Mouse (Mus musculus): Measurements from ENCODE around the gene Fam213a.
A peak's percentile ranks its signal among the peaks of the same experiment; 100 is the strongest.

Fam213a gene

GRCm38 (mm10) chr14:40962365-40963290, 51.0 kb downstream of the Fam213a start:
- peak; percentile 59 for DNase-seq (ENCODE audit: low spot score)

- DNase-seq (ENCODE audit: low spot score), result no peak
Measured at GRCm38 (mm10) chr14:40960237-40960636, 53.4 kb downstream of the Fam213a start.

- no peak for DNase-seq (ENCODE audit: low spot score)
Measured at GRCm38 (mm10) chr14:40959586-40959985, 54.0 kb downstream of the Fam213a start.

- no peak for DNase-seq (ENCODE audit: low spot score)
Measured at GRCm38 (mm10) chr14:40958986-40959381, 54.6 kb downstream of the Fam213a start.

- no peak for DNase-seq (ENCODE audit: low spot score)
Measured at GRCm38 (mm10) chr14:40958083-40958985, 55.3 kb downstream of the Fam213a start.

GRCm38 (mm10) chr14:40957607-40958006, 56.0 kb downstream of the Fam213a start:
- peak; percentile 79 for DNase-seq (ENCODE audit: low spot score)

GRCm38 (mm10) chr14:40956252-40957146, 57.1 kb downstream of the Fam213a start:
- DNase-seq (ENCODE audit: low spot score), result peak; percentile 90

GRCm38 (mm10) chr14:40955596-40956251, 57.9 kb downstream of the Fam213a start:
- peak; percentile 64 for DNase-seq (ENCODE audit: low spot score)

- no peak for DNase-seq (ENCODE audit: low spot score)
Measured at GRCm38 (mm10) chr14:40955146-40955545, 58.4 kb downstream of the Fam213a start.

- no peak for DNase-seq (ENCODE audit: low spot score)
Measured at GRCm38 (mm10) chr14:40953381-40953780, 60.2 kb downstream of the Fam213a start.

- DNase-seq (ENCODE audit: low spot score), result peak; percentile 52
Measured at GRCm38 (mm10) chr14:40952715-40953114, 60.9 kb downstream of the Fam213a start.

- DNase-seq (ENCODE audit: low spot score), result no peak
Measured at GRCm38 (mm10) chr14:40952301-40952700, 61.3 kb downstream of the Fam213a start.

- DNase-seq (ENCODE audit: low spot score), result peak; percentile 28
Measured at GRCm38 (mm10) chr14:40949730-40950614, 63.6 kb downstream of the Fam213a start.

GRCm38 (mm10) chr14:40949047-40949446, 64.5 kb downstream of the Fam213a start:
- peak; percentile 60 for DNase-seq (ENCODE audit: low spot score)

GRCm38 (mm10) chr14:40948522-40948921, 65.1 kb downstream of the Fam213a start:
- no peak for DNase-seq (ENCODE audit: low spot score)

GRCm38 (mm10) chr14:40947431-40948394, 65.9 kb downstream of the Fam213a start:
- DNase-seq (ENCODE audit: low spot score), result no peak

- no peak for DNase-seq (ENCODE audit: low spot score)
Measured at GRCm38 (mm10) chr14:40943802-40944201, 69.8 kb downstream of the Fam213a start.

Data from retina, embryonic 14.5 days (tissue).